Mouse (Mus musculus) regulatory T cell (primary cell): ENCODE measurements around the gene Pitpnm1.

Experiments
- in situ Hi-C: fragments of 300-600 bp; cut with MboI, MseI; formaldehyde crosslinking; loops from one replicate; pipeline ENCODE4 v1.15.1; 2025; ENCODE audit warnings: high pct_unique_total_duplicates

The Pitpnm1 gene

GRCm38 (mm10) chr19:4094348-4094747, 5.5 kb upstream of the Pitpnm1 start:
- in situ Hi-C loops, result loop anchor here (5.0 kb wide), 1 partner anchor 37 kb away; the partner anchor contains the start of gene Gstp3

GRCm38 (mm10) chr19:4094774-4095303, 5.0 kb upstream of the Pitpnm1 start:
- in situ Hi-C loops, result loop anchor here (5.0 kb wide), 1 partner anchor 38 kb away; the partner anchor contains the start of gene Gstp3

- in situ Hi-C loops, result no loop called here
Observed at GRCm38 (mm10) chr19:4095802-4096201, 4.0 kb upstream of the Pitpnm1 start.

DNA sequence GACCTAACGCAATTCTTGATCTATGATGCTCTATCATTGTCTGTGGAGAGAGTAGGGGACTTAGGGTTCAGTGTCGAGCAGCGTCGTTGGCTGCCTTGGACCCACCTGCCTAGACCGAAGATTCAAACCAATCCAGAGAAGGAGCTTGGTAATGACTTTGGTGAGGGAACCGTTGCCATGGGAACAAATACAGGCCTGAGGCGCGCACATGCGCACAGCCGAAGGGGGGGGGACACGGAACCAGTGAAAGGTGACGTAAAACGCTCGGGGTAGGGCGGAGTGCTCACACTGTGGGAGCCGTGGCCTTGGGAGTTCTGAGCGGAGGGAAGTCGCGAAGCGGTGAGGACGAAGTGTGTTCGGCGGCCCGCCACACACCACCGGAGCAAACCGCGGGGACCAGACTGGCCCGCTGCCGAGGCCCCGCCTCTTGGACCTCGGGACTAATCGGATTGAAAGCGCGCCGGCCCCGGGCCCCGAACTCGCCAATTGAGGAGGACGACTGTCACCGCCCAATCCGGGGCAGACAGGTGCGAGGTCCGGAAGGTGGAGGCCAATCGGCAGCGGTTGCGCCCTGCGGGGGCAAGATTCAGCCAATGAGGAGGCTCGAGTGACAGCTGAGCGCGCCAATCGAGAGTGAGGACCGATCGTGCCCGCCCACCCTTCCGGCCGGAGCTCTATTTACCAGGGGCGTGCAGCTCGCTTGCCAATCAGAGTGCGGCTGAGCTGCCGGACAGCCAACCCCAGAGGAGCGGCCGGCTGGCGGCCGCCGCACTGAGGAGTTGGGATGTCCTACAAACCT, 3.0 kb upstream of the Pitpnm1 start, which contains the start of gene Cdk2ap2:
Cdk2ap2 (plus strand) TSS at position 541 of the 799 bp plus-strand sequence.
- in situ Hi-C loops, result no loop called here

GRCm38 (mm10) chr19:4097441-4097825, 2.4 kb upstream of the Pitpnm1 start:
- in situ Hi-C loops, result no loop called here

DNA sequence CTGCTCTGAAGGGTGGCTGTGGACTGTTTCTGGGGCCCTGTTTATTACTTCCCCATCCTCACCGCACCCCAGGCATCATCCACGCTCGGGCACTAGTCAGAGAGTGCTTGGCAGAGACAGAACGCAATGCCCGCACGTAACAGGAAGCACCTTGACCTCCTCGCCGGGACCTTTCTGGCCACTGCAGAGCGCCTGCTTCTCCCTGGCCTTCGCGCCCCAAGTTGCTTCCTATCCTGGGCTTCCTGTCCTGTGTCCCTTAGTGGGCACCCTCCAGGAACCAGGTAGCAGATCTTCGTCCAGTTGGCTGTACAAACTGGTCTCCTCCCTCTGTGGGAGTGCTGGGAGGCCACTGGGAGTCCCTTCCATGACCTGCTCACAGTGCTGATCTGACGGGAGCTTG, 1.4 kb upstream of the Pitpnm1 start:
- in situ Hi-C loops, result no loop called here

- in situ Hi-C loops, result no loop called here
Observed at GRCm38 (mm10) chr19:4099056-4099455, 742 bp upstream of the Pitpnm1 start.

- in situ Hi-C loops, result no loop called here
Observed at GRCm38 (mm10) chr19:4100718-4101261, 992 bp downstream of the Pitpnm1 start.

- in situ Hi-C loops, result no loop called here
Observed at GRCm38 (mm10) chr19:4101466-4101865, 1.7 kb downstream of the Pitpnm1 start.

DNA sequence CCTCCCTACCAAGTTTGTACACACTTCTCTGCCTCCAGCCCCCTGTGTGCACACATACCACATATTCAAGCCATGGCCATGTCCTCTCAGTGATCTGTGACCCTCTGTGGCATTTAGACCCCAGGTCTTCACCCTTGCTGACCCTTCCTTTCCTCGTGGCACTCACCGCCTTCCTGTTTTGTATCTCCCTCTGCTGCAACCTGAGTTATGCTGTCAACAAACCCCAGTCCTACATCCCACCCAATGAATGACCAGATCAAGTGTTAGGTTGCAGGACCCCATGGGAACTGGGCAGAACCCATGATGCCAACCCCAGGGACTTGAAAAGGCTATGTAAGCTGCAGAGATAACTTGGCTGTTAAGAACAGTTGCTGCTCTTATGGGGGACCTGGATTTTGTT, 2.3 kb downstream of the Pitpnm1 start:
- in situ Hi-C loops, result no loop called here

DNA sequence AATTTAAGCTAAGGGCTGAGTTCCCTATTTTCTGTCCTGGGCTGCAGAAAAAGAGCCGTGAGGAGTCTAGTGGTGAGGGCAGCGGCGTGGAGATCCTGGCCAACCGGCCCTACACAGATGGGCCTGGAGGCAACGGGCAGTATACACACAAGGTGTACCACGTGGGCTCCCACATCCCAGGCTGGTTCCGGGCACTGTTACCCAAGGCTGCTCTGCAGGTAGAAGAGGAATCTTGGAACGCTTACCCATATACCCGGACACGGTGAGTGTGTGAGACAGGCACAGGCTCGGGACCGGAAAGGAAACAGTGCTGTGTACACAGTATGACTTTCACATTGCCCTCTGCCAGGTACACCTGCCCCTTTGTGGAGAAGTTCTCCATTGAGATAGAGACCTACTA, 2.8 kb downstream of the Pitpnm1 start:
- in situ Hi-C loops, result no loop called here

DNA sequence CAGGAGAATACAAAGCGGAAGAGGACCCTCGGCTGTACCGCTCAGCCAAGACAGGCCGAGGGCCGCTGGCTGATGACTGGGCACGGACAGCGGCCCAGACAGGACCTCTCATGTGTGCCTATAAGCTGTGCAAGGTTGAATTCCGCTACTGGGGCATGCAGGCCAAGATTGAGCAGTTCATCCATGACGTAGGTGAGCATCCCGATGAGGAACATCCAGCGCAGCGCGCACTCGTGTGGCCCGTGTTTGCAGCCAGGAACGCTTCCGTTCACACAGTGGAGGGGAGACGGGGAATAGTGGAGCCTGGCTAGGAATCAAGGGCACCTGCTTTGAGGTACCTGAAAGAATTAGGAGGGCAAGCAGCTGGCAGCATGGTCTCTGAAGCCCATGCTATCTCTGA, 3.5 kb downstream of the Pitpnm1 start:
- in situ Hi-C loops, result no loop called here

DNA sequence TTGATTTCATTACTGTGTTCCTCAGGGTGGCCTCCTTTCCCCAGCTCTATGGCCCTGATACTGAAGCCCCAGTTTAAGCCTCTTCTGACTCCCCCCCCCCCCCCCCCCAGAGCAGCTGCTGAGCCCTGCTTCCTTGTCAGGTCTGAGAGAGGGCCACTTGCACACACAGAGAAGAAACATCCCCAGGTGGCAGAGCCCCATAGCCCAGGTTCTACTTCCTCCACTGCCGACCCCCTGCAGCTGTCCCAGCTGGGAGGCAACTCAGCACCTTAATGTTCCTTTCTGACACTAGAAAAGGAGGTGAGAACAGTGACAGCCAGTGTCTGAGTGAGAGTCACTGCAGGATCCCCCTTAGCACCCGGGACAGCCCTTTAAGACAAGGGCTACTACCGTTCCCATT, 4.0 kb downstream of the Pitpnm1 start:
- in situ Hi-C loops, result no loop called here

DNA sequence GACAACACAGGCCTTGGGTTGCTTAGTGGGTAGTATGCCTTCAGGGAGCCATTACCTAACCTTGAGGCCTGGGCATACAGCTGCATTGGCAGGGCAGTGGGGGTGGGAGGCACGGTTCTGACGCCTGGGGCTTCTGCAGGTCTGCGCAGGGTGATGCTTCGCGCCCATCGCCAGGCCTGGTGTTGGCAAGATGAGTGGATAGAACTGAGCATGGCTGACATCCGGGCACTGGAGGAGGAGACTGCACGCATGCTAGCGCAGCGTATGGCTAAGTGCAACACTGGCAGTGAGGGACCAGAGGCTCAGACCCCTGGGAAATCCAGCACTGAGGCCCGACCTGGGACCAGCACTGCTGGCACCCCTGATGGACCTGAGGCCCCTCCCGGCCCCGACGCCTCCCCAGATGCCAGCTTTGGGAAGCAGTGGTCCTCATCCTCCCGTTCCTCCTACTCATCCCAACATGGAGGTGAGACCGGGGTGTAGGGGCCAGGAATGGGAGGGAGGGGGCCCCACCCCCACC, 4.9 kb downstream of the Pitpnm1 start:
- in situ Hi-C loops, result no loop called here

DNA sequence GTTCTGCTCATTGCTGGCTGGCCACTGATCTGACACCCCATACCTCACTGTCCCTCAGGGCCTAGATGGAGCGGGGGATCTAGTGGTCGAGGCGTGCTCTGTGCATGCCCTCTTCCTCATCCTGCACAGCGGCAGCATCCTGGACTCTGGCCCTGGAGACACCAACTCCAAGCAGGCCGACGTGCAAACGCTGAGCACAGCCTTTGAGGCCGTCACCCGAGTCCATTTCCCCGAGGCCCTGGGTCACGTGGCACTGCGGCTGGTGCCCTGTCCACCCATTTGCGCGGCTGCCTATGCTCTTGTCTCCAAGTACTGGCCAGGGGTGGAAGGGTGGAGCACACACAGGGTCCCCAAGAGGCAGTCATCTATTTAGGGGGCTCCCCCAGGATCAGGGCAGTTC, 6.9 kb downstream of the Pitpnm1 start:
- in situ Hi-C loops, result no loop called here

GRCm38 (mm10) chr19:4108535-4108934, 8.7 kb downstream of the Pitpnm1 start:
- in situ Hi-C loops, result no loop called here

DNA sequence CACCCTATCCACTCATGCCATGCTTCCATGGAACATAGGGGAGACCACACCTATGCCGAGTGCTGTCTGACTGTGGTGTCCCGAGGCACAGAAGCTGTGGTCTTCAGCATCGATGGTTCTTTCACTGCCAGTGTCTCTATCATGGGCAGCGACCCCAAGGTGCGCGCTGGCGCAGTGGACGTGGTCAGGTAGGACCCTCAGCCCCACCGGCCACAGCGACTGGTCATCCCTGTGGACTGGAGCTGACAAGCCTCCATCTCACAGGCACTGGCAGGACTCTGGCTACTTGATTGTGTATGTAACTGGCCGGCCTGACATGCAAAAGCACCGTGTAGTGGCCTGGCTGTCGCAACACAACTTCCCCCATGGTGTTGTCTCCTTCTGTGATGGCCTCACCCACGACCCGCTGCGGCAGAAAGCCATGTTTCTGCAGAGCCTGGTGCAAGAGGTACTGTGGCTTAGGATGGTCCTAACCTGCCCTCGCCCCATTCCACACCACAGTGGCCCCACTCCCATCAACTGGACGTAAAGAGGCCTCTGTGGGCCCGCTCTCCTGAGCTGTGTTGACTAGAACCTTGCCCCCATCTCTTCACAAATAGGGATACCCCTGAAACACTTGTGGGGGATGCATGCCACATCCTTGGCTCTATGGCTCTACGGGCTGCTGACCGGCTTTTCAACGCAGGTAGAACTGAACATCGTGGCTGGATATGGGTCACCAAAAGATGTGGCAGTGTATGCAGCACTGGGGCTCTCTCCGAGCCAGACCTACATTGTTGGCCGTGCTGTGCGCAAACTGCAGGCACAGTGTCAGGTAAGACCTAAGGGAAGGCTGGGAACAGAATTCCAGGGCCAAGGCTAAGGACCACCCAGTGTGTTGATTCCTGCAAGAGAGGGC, 12.5 kb downstream of the Pitpnm1 start:
- in situ Hi-C loops, result loop anchor here (10.0 kb wide), 3 partner anchors 62 to 992 kb away; partner anchors contain the start of genes Carns1, Cpt1a and Rab1b

GRCm38 (mm10) chr19:4113186-4113805, 13.5 kb downstream of the Pitpnm1 start:
- in situ Hi-C loops, result loop anchor here (10.0 kb wide), 3 partner anchors 62 to 992 kb away; partner anchors contain the start of genes Carns1, Cpt1a and Rab1b

DNA sequence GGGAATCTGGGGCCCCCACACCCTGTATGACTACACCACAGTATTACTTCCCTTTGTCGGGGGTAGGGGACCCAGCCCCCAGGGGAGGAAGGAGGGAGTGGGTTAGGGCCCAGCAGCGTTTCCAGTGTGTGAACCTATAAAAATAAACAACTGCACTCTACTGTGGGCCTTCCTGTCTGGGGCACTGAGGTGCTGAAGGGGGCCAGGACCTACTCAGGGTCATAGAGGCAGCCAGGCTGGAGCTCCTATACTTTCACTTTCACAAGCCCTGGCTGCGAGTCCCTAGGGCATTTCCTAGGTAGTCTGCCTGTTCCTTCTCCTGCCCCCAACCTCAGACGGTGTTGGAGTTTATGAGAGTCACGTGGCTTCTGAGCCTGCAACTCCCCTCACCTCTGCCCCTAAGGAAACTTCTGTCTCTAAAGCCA, 14.0 kb downstream of the Pitpnm1 start:
- in situ Hi-C loops, result loop anchor here (10.0 kb wide), 3 partner anchors 61 to 991 kb away; partner anchors contain the start of genes Carns1, Cpt1a and Rab1b

- in situ Hi-C loops, result loop anchor here (10.0 kb wide), 3 partner anchors 60 to 990 kb away; partner anchors contain the start of genes Carns1, Cpt1a and Rab1b
Observed at GRCm38 (mm10) chr19:4114551-4114950, 14.8 kb downstream of the Pitpnm1 start.

DNA sequence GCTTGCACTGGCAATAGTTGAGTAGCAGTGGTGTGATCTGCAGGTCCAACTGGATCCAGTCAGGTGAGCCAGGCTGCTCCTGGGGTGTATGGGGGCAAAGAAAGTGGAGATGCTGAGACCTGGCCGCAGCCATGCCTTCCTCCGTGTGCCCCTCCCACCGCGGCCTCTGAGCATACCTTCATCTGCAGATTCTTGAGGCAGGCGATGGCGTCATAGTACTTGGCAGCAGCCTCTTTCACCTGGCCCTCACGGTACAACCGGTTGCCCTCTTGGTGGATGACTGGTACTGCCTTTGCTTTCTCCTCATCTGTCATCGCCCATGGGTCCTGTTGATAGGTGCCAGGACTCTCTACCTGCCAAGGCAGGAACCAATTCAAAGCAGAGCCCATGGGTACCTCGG, 15.3 kb downstream of the Pitpnm1 start:
- in situ Hi-C loops, result loop anchor here (5.0 to 10.0 kb wide), 4 partner anchors 60 to 990 kb away; partner anchors contain the start of genes Carns1, Cpt1a, Ppp1ca and Rab1b
